Mouse (Mus musculus) heart, postnatal 10 days (tissue): ENCODE measurements around the gene Tram1l1. TPM values are rescaled to one million over a fixed set of nuclear protein-coding genes. Genes with fewer than 3 reads are reported as not detected.
"Not testable (repeated sequence)": the region's sequence is repeated elsewhere in the genome, so short reads cannot be mapped to it uniquely, and the experiment has no call there.

Source experiments
- DNase-seq, 2 experiments: peaks; one replicate each; pipeline ENCODE4 v3.0.0; 2021
- intact Hi-C: fragments of 180-260 bp; cut with DNase I; formaldehyde crosslinking; loops from one replicate; pipeline ENCODE4 v1.15.1; 2025
- total RNA-seq, 2 experiments: library from RNA; stranded (reverse); gene quantifications; 2 replicates each; pipeline ENCODE4 v1.2.3; 2021

Tram1l1 gene
- under 1 TPM; 0.35 to 0.50 TPM for total RNA-seq

DNA sequence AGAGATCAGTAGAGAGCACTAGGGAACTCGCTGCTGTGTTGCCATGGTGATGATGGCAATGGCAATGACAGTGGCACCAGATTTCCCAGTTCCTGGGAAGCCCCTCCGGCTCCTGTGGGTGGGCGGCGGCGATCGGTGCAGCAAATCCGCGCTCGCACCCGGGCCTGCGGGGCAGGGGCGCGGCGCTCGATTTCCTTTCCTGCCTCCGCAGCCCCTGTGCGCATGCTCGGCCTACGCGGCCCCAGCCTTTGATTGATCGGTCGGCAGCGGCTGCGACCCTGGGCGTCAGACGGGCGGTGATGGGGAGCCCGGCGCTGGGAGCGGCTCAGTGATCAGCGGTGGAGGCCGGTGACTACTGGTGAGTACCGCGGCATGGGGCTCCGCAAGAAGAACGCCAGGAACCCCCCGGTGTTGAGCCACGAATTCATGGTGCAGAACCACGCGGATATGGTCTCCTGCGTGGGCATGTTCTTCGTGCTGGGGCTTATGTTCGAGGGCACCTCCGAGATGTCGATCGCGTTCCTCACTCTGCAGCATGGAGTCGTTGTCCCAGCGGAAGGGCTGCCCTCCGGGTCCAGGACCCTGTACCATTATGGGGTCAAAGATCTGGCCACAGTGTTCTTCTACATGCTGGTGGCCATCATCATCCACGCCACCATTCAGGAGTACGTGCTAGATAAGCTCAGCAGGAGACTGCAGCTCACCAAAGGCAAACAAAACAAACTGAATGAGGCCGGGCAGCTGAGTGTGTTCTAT, at the start of gene Tram1l1:
Gene Tram1l1 (plus strand): TSS at position 35 of the 756 bp plus-strand sequence.
- DNase-seq, result peak; percentile 44 to 51
- intact Hi-C loops, result no loop called here

DNA sequence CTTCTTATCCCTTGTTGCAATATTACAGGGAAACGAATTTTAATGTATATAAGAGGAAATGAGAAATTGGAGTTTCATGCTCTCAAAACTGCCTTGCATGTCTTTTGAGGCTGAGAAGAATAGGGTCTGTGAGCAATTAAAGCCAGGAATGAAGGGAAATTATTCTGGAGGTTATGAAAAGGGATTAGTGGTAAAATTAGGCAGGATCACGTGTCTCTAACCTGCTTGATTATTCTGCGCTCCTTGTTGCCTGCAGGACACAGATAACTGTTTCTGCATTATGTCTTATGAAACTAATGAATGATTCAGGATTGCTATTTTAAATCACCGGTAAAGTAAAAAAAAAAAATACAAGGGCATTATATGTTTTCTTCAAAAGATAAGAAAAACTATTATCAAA, 49.4 kb upstream of the Tram1l1 start:
- no peak for DNase-seq
- intact Hi-C loops, result loop anchor here (10.0 kb wide), 3 partner anchors 314 to 576 kb away; partner anchors contain the start of genes 1700003H04Rik and Ndst3

DNA sequence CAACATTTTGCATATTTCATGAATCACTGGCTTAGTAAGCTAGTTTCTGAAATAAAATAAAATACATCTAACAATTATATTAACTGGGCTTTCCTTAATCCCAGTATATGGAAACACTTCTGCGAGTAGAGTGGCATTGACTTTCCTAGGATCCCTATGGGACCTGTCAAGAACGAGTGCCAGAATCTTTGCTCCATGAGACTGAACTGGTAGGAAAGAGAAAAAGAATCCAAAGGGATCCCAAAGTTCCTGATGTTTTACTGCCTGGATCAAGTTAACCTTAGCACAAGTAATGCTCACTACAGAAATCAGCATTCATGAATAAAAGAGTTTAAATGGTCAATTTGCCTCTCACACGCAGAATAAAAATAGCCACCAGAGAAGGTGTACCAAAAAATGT, 49.0 kb upstream of the Tram1l1 start:
- DNase-seq, result no peak
- intact Hi-C loops, result loop anchor here (10.0 kb wide), 3 partner anchors 313 to 577 kb away; partner anchors contain the start of genes 1700003H04Rik and Ndst3

DNA sequence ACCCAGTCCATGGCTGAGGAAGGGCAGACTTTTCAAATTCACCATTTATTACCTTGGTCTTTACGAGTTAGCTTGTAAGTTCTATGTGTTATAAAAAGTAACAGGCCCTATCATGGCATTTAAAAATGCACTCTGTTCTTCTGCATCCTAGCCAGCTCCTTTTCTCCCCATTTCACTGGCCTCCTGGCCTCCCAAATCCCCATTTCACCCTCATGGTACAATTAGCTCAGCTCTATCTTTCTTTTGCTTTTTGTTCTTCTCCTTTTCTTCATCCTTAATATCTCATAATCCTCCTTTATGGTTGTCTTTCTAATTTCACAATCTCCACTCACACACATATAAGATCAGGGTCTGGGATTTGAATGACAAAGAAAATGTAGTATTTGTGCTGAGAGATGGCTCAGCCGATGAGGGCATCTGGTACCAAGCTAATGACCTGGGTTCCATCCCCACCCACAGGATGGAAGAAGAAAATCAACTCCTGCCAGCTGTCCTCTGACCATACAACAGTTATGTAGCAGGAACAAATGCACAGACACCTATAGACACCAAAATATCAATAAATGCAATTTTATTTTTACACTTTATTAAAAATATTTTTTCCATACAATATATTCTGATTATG, 48.1 kb upstream of the Tram1l1 start:
- intact Hi-C loops, result loop anchor here (10.0 kb wide), 3 partner anchors 312 to 578 kb away; partner anchors contain the start of genes 1700003H04Rik and Ndst3
- no peak for DNase-seq

DNA sequence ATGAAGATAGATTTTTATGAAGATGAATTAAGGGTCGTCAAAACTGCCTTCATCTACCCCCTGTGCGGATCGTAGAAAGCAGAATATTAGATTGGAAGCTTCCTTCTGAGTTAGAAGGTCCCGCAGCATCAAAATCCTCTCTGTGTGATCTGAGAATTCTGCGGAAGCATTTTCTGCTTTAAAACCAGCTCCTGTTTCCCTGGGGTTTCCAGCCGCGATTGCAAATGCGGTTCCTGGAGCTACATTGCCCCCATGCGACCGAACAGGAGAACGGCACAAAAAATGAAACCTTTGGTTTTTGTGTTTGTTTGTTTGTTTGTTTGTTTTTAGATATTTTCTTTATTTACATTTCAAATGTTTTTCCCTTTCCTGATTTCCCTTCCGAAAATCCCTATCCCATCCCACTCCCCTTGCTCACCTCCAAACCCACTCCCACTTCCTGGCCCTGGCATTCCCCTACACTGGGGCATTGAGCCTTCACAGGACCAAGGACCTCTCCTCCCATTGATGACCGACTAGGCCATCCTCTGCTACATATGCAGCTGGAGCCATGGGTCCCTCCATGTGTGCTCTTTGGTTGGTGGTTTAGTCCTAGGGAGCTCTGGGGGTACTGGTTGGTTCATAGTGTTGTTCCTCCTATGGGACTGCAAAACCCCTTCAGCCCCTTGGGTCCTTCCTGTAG, 45.6 kb upstream of the Tram1l1 start:
- peak; percentile 18 to 60 for DNase-seq
- intact Hi-C loops, result loop anchor here (1.0 to 10.0 kb wide), 4 partner anchors 310 to 759 kb away; partner anchors contain the start of genes 1700003H04Rik and Ndst3

DNA sequence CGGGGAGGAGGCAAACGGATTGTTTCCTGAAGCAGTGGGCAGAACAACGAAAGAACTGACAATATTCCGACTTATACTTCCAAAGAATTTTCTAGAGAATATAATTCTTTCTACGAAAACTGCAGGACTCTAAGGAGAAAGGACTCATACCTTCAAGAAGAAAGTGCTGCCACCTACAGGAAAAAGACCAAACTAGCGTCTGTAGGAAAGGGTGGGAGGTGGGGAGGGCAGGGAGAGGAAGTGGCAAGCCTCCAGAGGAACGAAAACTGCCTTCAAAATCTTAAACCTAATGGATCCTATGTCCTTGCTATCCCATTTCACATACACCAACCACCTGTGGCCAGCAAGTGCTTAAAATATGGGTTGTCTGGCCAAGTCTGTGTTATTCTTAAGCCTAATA, 31.7 kb upstream of the Tram1l1 start:
- DNase-seq, intact Hi-C loops: not testable (repeated sequence)

GRCm38 (mm10) chr3:124319254-124319653, 1.4 kb upstream of the Tram1l1 start:
- intact Hi-C loops, result no loop called here
- no peak for DNase-seq

- no peak for DNase-seq
- intact Hi-C loops, result no loop called here
Measured at GRCm38 (mm10) chr3:124320398-124320797, 257 bp upstream of the Tram1l1 start.

DNA sequence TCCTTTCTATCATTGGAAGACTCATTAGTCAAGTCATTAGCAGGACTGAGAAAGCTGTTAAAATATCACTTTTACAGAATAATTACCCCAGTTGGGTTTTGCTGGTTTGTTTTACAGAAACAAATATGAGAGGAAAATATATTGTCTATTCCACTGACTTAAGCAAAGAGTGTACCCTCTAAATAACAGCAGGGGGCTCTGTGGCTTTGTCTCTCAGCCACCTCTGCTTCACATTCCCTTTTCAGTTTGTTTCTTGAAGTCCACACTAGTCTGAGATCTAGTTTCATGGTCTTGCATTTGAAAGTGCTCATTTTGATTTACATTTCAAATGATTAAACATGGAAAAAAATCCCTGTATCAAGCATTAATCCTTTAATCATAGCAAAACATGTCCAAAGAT, 25.8 kb downstream of the Tram1l1 start:
- no peak for DNase-seq
- intact Hi-C loops, result loop anchor here (10.0 kb wide), 1 partner anchor 238 kb away; the partner anchor contains the start of gene 1700003H04Rik

GRCm38 (mm10) chr3:124357533-124357932, 36.9 kb downstream of the Tram1l1 start:
- DNase-seq, result no peak
- intact Hi-C loops, result no loop called here

- intact Hi-C loops, result no loop called here
- no peak for DNase-seq
Measured at GRCm38 (mm10) chr3:124372031-124372430, 51.4 kb downstream of the Tram1l1 start.

Other genes starting within 250 kb of the Tram1l1 start
- not detected for gene 1700006A11Rik, start 105.2 kb downstream of the Tram1l1 start, total RNA-seq